Mouse (Mus musculus): ENCODE results near the gene Rhof. TPM values are rescaled to one million over a fixed set of nuclear protein-coding genes. Genes with fewer than 3 reads are reported as not detected.

Gene Rhof
- polyA plus RNA-seq, 1 experiment from 2014 or later, result 12.2 TPM

DNA sequence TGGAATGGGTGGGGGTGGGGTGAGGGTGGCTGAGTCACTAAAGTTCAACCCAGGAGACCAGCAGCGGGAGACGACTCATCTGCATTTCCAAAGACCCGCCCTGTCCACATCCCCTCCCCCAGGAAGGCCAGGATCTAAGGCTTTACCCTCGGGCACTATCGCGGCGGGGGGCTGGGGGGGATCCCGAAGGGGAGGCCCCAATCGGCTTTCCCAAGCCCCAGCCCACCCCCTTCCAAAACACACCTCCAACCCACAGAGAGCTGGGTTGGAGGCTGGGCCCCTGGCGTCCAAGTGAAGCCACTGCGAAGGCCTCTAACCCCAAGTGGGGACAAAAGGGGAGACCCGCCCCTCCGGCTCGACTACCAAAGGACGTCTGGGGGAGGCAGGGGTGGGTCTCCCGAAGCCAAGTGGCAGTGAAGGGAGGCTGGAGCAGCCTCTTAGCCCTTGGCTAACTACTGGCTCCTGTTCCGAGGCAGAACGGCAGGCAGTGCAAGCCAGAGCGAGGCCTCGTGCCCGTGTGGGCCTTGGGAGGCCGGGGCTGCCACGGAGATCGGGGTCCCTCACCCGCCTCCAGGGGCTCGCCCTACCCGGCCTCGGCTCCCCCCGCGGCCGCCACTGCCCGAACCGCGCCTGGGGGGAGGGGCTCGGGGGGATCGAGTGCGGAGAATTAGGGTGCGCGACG, 5.9 kb upstream of the Rhof start:
- peak overlapping the region; percentile 100 for H3K27ac ChIP-seq
- WGBS, result under 1% methylated on average over 40 of the region's 40 CpGs
- peaks cover 47% of the 10 kb centered on the region for H3K4me1 ChIP-seq
- no peaks in the 10 kb centered on the region for H3K27me3 ChIP-seq (replicated peaks)
- H3K9me3 ChIP-seq, result no peaks in the 10 kb centered on the region
- ATAC-seq (replicated peaks), result 0 out of 2 replicates have a peak, but pooled peaks have one; percentile 10
- H3K9ac ChIP-seq, result peak overlapping the region; percentile 98
- no peaks in the 10 kb centered on the region for H3K36me3 ChIP-seq (replicated peaks)
- H3K4me2 ChIP-seq, result peak overlapping the region; percentile 99
- H3K4me3 ChIP-seq, result peak overlapping the region; percentile 94

DNA sequence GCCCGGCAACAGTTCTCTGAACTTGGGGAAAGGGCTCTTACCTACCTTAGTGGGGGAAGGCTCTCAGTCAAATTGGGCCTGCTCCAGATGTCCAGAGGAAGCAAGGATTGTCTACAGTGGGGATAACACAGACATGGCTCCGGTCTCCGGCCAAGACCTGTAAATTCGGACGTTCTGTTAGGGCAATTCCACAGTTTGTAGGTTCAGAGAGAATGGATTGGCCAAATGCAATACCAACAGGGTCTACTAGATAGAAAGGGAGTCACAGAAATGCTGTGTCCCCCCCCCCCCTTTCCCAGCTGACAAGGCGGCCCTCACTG, 5.4 kb upstream of the Rhof start:
- Histone ChIP-seq H3K9ac (peak overlapping the region; percentile 98), H3K4me2 (peak overlapping the region; percentile 99), H3K4me3 (peak overlapping the region; percentile 94), H3K9me3 (no peaks in the 10 kb centered on the region), H3K36me3 (replicated peaks) (no peaks in the 10 kb centered on the region), H3K27me3 (replicated peaks) (no peaks in the 10 kb centered on the region), H3K27ac (peak overlapping the region; percentile 100), H3K4me1 (peaks cover 50% of the 10 kb centered on the region)
- no peak for ATAC-seq (replicated peaks)
- WGBS, result 0% methylated on average over 6 of the region's 6 CpGs

DNA sequence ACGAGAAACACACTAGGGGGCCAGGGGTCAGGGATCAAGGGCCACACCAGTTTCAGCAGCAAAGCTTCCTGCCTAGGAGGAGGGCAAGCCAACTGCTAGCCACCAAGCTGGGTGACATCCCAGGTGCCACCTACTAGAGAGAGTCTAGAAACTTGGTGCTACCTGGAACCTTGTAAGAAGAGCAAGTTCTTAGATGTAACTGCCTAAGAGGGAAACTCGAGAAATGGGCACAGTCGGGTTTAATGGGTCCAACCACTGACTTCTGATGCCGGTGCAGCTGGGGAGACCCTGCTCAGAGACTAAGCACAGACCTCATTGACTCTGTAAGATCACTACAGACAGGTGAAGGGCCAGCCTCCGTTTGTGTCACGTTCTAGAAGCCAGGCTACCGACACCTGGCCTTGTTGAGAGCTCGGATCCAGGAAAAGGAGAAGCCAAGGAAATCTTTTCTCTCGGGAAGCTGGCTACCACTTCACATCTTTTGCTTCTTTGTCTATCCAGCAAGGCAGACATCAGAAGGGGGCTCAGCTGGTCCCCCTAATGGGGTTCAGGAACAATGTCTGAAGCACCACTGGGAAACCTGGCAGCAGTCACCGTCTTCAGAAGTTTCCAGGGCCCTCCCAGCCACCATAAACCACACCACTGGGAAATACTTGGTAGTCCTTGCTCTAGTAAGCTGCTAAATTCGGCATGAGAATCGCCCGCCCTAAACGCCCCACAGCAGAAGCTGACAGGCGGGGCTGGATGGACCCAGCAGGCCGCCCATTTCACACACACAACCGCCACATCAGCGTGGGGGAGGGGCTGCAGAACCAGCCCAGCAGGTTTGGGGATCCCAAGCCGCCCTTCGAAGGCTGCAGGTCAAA, 4.8 kb upstream of the Rhof start:
- H3K9ac ChIP-seq, result peak overlapping the region; percentile 98
- peak overlapping the region; percentile 99 for H3K4me2 ChIP-seq
- H3K9me3 ChIP-seq, result no peaks in the 10 kb centered on the region
- no peak for ATAC-seq (replicated peaks)
- peaks cover 56% of the 10 kb centered on the region for H3K4me1 ChIP-seq
- 2% methylated on average over 20 of the region's 20 CpGs for WGBS
- H3K4me3 ChIP-seq, result peak overlapping the region; percentile 94
- H3K27me3 ChIP-seq (replicated peaks), result no peaks in the 10 kb centered on the region
- no peaks in the 10 kb centered on the region for H3K36me3 ChIP-seq (replicated peaks)
- peak overlapping the region; percentile 100 for H3K27ac ChIP-seq

GRCm38 (mm10) chr5:123136361-123137043, 4.0 kb upstream of the Rhof start:
- Histone ChIP-seq H3K4me1 (peaks cover 64% of the 10 kb centered on the region), H3K27ac (peak overlapping the region; percentile 100), H3K9me3 (no peaks in the 10 kb centered on the region), H3K27me3 (replicated peaks) (no peaks in the 10 kb centered on the region), H3K9ac (peak overlapping the region; percentile 98), H3K4me3 (peak overlapping the region; percentile 94), H3K4me2 (peak overlapping the region; percentile 99), H3K36me3 (replicated peaks) (no peaks in the 10 kb centered on the region)
- peak; percentile 15; the same call in 1 of the 2 replicates for ATAC-seq (replicated peaks)
- WGBS, result under 1% methylated on average over 13 of the region's 13 CpGs

DNA sequence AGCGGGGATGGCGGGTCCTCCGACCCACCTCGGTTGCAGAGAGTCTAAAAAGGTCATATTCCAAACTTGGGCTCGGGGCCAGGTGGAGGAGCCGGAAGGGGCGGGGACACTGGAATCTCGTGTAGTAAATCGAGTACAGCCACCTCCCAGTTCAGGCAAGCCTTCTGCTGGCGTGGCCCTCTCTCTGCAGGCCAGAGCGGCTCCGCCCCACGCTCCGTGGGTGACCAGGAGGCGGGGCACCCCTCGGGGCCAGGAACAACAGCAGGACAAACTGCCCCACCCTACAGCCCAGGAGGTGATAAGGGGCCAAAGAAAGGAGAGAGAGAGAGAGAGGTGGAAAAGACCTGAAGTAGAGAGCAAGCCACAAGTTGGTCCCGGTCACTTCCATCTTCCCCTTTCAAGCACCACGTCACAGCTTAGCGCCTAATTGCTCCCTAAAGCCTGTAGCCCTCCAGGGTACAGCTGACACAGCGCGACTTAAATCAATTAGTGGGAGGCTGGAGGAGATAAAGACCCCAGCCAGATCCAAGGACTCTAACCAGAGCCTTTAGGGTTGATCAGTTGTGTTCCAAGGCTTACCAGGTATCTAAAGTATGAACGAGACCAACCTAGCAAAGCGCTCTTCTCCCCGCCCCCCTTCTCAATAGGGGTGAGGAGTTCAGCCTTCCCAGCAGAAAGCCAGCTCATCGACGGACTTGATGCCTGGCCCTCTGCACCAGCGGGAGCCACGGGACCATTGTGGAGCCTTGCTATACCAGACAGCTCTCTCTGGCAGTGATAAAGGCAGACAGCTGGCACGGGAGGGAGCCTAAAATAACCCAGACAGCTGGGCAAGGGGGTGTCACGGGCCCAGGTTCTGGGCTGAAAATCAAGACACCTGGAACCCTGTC, 3.2 kb upstream of the Rhof start:
- no peaks in the 10 kb centered on the region for H3K36me3 ChIP-seq (replicated peaks)
- 2% methylated on average over 30 of the region's 30 CpGs for WGBS
- peaks cover 66% of the 10 kb centered on the region for H3K4me1 ChIP-seq

DNA sequence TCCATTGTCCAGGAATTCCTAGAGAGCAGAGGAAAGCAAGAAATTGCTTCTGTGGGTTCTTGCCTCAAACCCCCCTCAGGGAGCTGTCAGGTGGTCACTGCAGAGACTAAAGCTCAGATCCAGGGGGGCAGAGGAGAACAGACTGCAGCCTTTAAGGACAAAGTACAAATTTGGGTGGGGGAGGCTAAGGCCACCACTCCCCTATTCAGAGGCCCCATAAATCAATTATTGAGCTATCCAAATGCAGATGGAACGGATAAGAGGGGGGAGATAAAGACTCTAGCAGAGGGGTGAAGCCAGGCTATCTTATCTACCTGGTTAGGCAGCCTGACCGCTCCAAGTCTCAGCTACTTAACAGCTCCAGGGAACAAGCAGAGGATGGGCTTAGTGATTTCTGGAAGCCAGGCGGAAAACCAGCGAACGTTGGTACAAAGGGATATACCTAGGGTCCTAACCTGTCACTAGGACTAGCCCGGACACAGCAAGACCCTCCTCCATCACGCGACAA, 2.4 kb upstream of the Rhof start:
- Histone ChIP-seq H3K36me3 (replicated peaks) (no peaks in the 10 kb centered on the region), H3K9ac (peak overlapping the region; percentile 98), H3K4me3 (peak overlapping the region; percentile 94), H3K9me3 (no peaks in the 10 kb centered on the region), H3K27me3 (replicated peaks) (no peaks in the 10 kb centered on the region), H3K4me2 (peak overlapping the region; percentile 99), H3K4me1 (peaks cover 66% of the 10 kb centered on the region), H3K27ac (peak overlapping the region; percentile 100)
- 17% methylated on average over 8 of the region's 8 CpGs for WGBS
- no peak for ATAC-seq (replicated peaks)

More for the DNA sequence above, 3.2 kb upstream of the Rhof start:
- Histone ChIP-seq H3K9me3 (no peaks in the 10 kb centered on the region), H3K9ac (peak overlapping the region; percentile 98), H3K27ac (peak overlapping the region; percentile 100), H3K4me2 (peak overlapping the region; percentile 99), H3K27me3 (replicated peaks) (no peaks in the 10 kb centered on the region), H3K4me3 (peak overlapping the region; percentile 94)
- ATAC-seq (replicated peaks), result 0 out of 2 replicates have a peak, but pooled peaks have one; percentile 0

DNA sequence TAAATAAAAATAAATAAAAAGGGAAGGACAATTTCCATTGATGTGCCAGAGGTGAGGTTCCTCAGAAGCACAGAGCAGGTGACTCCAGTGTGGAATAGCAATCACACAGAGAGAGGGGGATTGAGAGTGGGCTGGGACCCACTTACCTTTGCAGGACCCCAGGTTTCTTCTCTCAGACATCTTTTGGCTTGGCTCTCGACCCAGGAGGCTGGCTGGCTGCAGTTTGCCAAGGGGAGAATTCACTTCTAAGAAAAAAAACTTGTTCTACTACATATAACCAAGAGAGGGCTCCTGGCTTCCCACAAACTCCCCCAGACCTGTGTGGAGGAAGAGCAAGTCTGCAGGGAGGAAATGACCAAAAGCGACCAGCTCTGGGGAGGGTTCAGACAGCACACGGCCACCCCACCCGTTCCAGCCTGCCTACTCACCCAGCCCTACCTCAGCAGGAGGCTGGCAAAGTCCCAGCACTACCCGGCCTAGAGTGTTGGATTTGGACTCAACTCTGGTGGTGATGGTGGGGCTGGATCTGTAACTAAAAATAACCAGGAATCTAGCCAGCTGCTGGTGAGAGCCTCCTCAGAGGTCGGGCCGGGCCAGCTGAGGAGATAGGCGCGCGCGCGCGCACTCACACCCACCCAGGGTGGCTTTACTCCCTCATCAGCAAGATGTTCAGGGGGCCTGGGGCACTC, 1.8 kb upstream of the Rhof start:
- peak overlapping the region; percentile 99 for H3K4me2 ChIP-seq
- H3K27ac ChIP-seq, result peak overlapping the region; percentile 100
- H3K9ac ChIP-seq, result peak overlapping the region; percentile 98
- H3K4me1 ChIP-seq, result peaks cover 66% of the 10 kb centered on the region
- no peaks in the 10 kb centered on the region for H3K9me3 ChIP-seq
- 16% methylated on average over 13 of the region's 13 CpGs for WGBS
- no peaks in the 10 kb centered on the region for H3K36me3 ChIP-seq (replicated peaks)
- H3K27me3 ChIP-seq (replicated peaks), result no peaks in the 10 kb centered on the region
- peak overlapping the region; percentile 94 for H3K4me3 ChIP-seq
- ATAC-seq (replicated peaks), result no peak

GRCm38 (mm10) chr5:123133784-123134143, 1.3 kb upstream of the Rhof start:
- Histone ChIP-seq H3K36me3 (replicated peaks) (no peaks in the 10 kb centered on the region), H3K9ac (no peak overlapping the region), H3K9me3 (no peaks in the 10 kb centered on the region), H3K4me2 (peak overlapping the region; percentile 99), H3K4me3 (peak overlapping the region; percentile 94; the same call in 1 of the 2 replicates), H3K27ac (peak overlapping the region; percentile 100), H3K4me1 (peaks cover 66% of the 10 kb centered on the region), H3K27me3 (replicated peaks) (no peaks in the 10 kb centered on the region)
- WGBS, result 7% methylated on average over 7 of the region's 7 CpGs
- 0 out of 2 replicates have a peak, but pooled peaks have one; percentile 1 for ATAC-seq (replicated peaks)

DNA sequence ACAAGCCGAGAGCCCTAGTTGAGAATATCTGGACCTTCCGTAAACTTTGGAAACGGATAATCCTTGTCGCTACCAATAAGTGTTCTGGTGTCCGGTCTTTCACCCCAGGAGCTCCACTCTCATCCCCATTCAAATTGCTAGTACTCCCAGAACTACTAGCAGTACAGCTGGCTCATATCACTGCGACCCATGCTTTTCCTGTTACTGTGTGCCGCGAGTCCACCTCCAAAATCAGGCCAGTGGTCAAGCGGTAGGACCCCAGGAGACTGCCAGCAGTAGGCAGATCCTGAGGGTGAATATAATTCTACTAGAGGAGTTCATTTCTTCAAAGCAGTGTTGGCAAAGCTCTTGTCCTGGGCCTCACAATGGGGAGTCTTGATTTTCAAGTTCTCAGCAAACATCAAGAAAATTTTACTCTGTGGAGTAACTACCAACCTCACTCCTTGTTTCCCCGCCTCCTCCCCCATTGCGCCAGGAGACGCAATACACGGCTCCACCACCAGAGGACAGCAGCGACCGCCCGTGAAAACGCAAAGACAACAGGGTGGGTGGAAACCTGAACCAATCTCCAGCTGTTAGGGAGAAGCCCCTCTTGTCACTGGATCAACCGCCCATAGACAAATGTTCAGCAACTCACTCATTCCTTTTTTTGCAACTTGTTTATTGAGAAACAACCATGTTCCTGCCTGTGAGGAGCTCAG, 741 bp upstream of the Rhof start:
- H3K9ac ChIP-seq, result no peak overlapping the region
- WGBS, result 18% methylated on average over 18 of the region's 18 CpGs
- peak overlapping the region; percentile 99 for H3K4me2 ChIP-seq
- H3K4me3 ChIP-seq, result peak overlapping the region; percentile 94
- no peaks in the 10 kb centered on the region for H3K27me3 ChIP-seq (replicated peaks)
- no peaks in the 10 kb centered on the region for H3K36me3 ChIP-seq (replicated peaks)
- H3K9me3 ChIP-seq, result no peaks in the 10 kb centered on the region
- peaks cover 66% of the 10 kb centered on the region for H3K4me1 ChIP-seq
- no peak for ATAC-seq (replicated peaks)
- H3K27ac ChIP-seq, result peak overlapping the region; percentile 100

GRCm38 (mm10) chr5:123130814-123131148, 1.7 kb downstream of the Rhof start:
- ATAC-seq (replicated peaks), result no peak
- no peaks in the 10 kb centered on the region for H3K27me3 ChIP-seq (replicated peaks)
- 90% methylated on average over 5 of the region's 5 CpGs for WGBS
- peaks cover 44% of the 10 kb centered on the region for H3K4me1 ChIP-seq
- H3K36me3 ChIP-seq (replicated peaks), result peaks cover 2% of the 10 kb centered on the region; the same call in 1 of the 2 replicates
- H3K4me3 ChIP-seq, result no peak overlapping the region
- H3K9ac ChIP-seq, result no peak overlapping the region
- H3K9me3 ChIP-seq, result no peaks in the 10 kb centered on the region
- no peak overlapping the region for H3K27ac ChIP-seq
- no peak overlapping the region for H3K4me2 ChIP-seq
